Mouse (Mus musculus) induced T-regulatory cell, adult 2 months (primary cell): Measurements from ENCODE around the gene Ugt1a7c.
"Not testable (repeated sequence)": the region's sequence is repeated elsewhere in the genome, so short reads cannot be mapped to it uniquely, and the experiment has no call there.

Source experiments
- DNase-seq: peaks from one replicate; pipeline ENCODE4 v3.0.0-alpha.2; 2012; ENCODE audit warnings: low read depth

Ugt1a7c gene

GRCm38 (mm10) chr1:88197443-88197842, 102.6 kb downstream of the Ugt1a7c start:
- no peak for DNase-seq

GRCm38 (mm10) chr1:88199996-88200395, 105.1 kb downstream of the Ugt1a7c start:
- no peak for DNase-seq

GRCm38 (mm10) chr1:88200456-88200855, 105.6 kb downstream of the Ugt1a7c start, which contains the start of gene Ugt1a2:
Gene Ugt1a2, plus strand, starts transcription at chr1:88200601.
- DNase-seq: no peak

GRCm38 (mm10) chr1:88205294-88205922, 110.5 kb downstream of the Ugt1a7c start, which contains the start of gene Dnajb3:
Gene Dnajb3, minus strand, starts transcription at chr1:88205782.
- peak; percentile 64 for DNase-seq

- DNase-seq: no peak
Measured at GRCm38 (mm10) chr1:88206843-88207479, 112.1 kb downstream of the Ugt1a7c start.

- DNase-seq: peak; percentile 8
Measured at GRCm38 (mm10) chr1:88211812-88212211, 117.0 kb downstream of the Ugt1a7c start, which contains the start of gene Ugt1a1. Gene Ugt1a1, plus strand, starts transcription at chr1:88211959.

GRCm38 (mm10) chr1:88212341-88213045, 117.6 kb downstream of the Ugt1a7c start:
- peak; percentile 8 for DNase-seq

GRCm38 (mm10) chr1:88213061-88213460, 118.2 kb downstream of the Ugt1a7c start:
- peak; percentile 8 for DNase-seq

GRCm38 (mm10) chr1:88213766-88214461, 119.1 kb downstream of the Ugt1a7c start:
- peak; percentile 14 for DNase-seq

GRCm38 (mm10) chr1:88214462-88214952, 119.6 kb downstream of the Ugt1a7c start:
- DNase-seq: peak; percentile 7

- DNase-seq: peak; percentile 10
Measured at GRCm38 (mm10) chr1:88215466-88216380, 120.9 kb downstream of the Ugt1a7c start.

GRCm38 (mm10) chr1:88216551-88216950, 121.7 kb downstream of the Ugt1a7c start:
- DNase-seq: peak; percentile 5

GRCm38 (mm10) chr1:88217144-88217543, 122.3 kb downstream of the Ugt1a7c start:
- DNase-seq: peak; percentile 23

- no peak for DNase-seq
Measured at GRCm38 (mm10) chr1:88217576-88217975, 122.7 kb downstream of the Ugt1a7c start.

GRCm38 (mm10) chr1:88218051-88218450, 123.2 kb downstream of the Ugt1a7c start:
- DNase-seq: peak; percentile 6

GRCm38 (mm10) chr1:88218591-88218990, 123.7 kb downstream of the Ugt1a7c start:
- DNase-seq: no peak

- no peak for DNase-seq
Measured at GRCm38 (mm10) chr1:88219054-88219453, 124.2 kb downstream of the Ugt1a7c start.

- no peak for DNase-seq
Measured at GRCm38 (mm10) chr1:88220336-88220735, 125.5 kb downstream of the Ugt1a7c start.

- no peak for DNase-seq
Measured at GRCm38 (mm10) chr1:88222216-88222615, 127.4 kb downstream of the Ugt1a7c start.

- DNase-seq: not testable (repeated sequence)
Measured at GRCm38 (mm10) chr1:88223011-88223515, 128.2 kb downstream of the Ugt1a7c start.

- DNase-seq: no peak
Measured at GRCm38 (mm10) chr1:88223591-88223990, 128.7 kb downstream of the Ugt1a7c start.
